Mouse (Mus musculus) lung, postnatal 0 days (tissue): ENCODE data around the gene Slc35f6.

Experiments
- CTCF ChIP-seq: IDR thresholded peaks from 2 replicates; pipeline ENCODE4 v1.5.1; 2016; ENCODE audit warnings: antibody characterized with exemption, mild to moderate bottlenecking
- EP300 ChIP-seq: IDR thresholded peaks from 2 replicates; pipeline ENCODE4 v1.6.1; 2016; ENCODE audit warnings: antibody characterized with exemption, mild to moderate bottlenecking, control low read depth

DNA sequence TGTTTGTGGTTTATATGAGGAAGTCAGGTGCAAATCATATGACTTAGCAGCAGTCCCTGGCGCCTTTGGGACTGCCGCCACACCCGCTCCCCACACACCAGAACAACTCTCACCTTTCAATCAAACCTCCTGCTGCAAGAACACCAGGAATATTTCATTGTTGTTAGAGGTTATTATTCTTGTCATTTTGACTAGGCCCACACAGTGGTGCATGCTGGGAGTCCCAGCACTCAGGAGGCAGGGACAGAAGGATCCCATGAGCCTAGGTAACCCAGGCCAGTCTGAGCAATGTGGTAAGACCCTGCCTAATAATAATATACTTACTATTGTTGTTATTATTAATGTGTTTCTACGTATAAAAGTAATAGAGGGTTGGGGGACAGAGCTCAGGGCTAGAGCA, 35.2 kb upstream of the Slc35f6 start:
- no peak for TF ChIP-seq CTCF
- TF ChIP-seq EP300, result no peak
